Mouse (Mus musculus) ovary, adult 18-20 months (tissue): ENCODE results near the gene Olfr714.
"Not testable (repeated sequence)": the region's sequence is repeated elsewhere in the genome, so short reads cannot be mapped to it uniquely, and the experiment has no call there.

Experiments
- DNase-seq: peaks from one replicate; pipeline ENCODE4 v3.0.0; 2022; ENCODE audit warnings: low spot score, mixed read lengths

The Olfr714 gene

DNA sequence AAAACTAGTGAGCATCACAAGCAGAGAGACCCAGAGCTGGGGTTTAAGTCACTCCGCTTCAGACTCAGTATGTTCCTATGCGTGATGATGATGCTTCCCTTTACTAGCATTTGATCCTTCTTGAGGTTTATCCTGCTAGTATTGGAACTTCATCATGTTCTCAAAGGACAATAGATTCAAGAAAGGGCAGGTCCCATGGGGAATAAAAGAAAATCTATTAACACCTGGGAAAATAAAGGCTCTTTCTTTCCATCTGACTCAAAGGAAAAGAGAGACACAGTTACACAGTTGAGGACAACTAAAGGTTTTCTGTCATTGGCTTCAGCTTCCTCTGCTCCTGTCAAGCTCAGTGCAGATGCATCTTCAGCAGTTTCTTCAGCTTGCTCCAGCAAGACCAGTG lies at the start of gene Olfr714:
Gene Olfr714, plus strand, starts transcription at position 301 of the 400 bp plus-strand sequence.
- DNase-seq = no peak

DNA sequence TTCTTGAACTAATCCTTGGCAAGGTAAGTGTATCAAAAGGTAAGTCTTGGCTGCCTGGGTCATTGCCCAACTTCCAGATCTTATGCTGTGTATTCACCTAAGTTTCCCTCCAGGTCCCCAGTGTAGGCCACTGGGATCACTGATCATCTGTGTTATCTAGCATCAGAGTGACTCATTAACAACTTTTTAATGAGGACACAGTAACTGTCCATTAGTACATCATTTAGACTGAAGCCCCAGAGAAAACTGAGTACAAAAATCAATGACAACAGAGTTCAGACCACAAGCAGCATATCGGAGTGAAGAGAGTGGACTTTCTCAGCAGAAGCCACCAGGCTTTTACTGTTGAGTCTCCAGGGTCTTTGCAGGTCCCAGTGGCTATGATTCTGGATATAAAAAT lies 39.9 kb upstream of the Olfr714 start, which contains the start of gene Olfr713:
Gene Olfr713, plus strand, starts transcription at position 301 of the 400 bp plus-strand sequence.
- DNase-seq = no peak

DNA sequence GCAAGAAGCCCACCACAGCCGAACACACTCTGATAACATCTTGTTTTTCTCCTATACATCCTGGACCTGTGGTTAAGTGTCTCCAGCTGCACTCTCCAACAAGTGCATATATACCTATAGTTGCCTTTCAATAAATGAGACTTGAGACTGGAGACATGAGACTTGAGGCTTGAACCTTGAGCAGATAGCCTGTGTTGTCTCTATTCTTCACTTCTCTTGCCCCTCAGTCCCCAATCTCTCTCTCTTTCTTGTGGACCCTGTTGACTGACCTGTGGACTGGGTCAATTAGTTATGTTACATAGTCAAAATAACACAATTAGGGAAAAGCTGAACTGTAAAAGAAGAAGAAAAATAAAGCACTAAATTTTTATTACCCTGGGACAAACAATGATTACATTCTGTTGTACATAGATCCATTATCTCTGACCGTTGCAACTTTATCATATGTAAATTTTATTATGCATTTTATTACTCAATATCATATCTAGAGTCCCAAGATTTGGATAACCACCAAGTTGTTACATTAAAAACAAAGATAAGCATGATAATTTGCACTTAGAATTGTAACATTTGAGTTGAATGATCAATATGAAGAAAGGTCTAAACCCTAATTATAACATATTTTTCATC lies 30.7 kb upstream of the Olfr714 start:
- no peak for DNase-seq

DNA sequence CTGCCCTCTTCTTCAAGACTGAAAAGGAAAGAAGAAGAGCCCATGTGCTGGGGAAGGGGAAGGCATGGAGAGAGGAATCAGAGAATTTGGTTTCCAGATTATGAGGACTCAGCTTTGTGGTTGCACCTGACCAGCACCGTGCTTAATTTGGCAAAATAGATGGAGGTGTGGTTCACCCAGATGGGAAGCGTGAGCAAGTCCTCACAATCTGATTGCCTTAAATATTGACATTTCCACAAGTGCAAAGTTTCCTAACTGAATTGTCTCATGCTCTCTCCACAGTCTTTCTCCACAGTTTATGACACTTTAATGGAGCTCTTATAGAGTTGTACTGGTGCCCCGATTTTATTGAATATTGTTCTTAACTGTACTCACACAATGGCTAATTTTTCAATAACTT lies 27.6 kb upstream of the Olfr714 start:
- no peak for DNase-seq

DNA sequence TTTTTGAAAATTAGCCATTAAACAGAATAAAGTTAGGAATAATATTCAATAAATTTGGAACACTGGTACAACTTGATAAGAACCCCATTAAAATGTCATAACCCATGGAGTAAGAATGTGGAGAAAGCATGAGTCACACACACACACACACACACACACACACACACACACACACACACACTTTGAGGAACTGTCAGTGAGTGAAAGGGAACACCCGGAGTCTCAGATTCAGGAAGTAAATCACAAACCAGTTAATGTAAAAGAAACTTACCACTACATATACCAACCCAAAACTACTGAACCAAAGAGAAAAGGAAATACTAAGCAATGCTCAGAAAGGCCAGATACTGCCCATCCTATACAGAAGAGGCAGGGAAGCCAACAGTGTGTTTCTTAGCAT lies 26.4 kb upstream of the Olfr714 start:
- no peak for DNase-seq

DNA sequence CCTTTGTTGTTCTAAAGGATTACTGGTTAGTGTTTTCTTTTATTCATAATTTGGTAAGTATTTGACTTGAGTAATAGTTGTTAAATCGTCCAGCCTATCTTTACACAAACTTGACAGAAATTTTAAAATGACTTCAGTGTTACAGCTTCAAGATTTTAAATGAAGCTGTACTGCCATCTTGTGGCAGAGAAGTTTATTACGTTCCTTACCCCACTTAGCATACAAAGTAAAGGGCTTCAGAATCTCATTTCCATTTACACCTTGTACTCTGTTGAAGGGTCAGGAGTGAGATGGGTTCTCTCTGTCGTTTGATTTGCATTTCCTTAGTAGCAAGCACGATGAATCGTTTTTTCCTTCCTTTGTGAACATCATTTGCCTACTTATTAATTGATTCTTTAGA lies 24.9 kb upstream of the Olfr714 start:
- no peak for DNase-seq

DNA sequence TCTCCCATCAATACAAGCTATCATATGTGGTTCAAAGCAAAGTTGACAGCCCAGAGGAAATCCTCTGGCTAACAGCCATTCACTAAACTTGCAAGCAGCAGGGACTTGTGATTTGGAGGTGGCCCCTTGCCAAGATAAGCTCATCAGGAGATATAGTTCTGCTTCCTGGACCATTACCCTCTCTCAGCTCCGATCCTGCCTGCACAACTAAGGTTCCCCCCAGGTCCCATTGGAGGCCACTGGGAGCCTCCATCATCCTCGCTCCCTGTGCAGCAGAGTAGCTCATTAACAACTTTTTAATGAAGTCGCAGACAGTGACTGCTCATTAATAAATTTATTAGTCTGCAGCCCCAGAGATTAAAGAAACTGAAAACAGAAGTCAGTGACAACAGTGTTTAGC lies 23.2 kb upstream of the Olfr714 start:
- no peak for DNase-seq

DNA sequence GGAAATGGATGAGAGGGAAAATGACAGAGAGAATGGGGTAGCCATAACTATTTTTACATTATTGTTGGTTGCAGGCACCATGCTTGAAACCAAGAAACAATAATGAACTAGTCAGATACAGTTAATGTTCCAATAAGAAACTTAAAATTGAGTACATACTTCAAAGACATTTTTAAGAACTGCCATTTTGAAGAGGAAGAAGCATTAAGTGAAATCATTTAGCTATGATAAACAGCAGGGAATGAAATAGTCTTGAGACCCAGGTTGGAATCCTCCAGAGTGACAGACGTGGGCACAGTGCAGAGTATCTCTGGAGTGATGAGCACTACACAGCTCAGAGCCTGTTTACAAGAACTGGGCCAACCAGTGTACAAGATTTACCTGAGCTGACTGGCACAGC lies 22.1 kb downstream of the Olfr714 start, which contains the start of gene Olfr17:
Gene Olfr17, plus strand, starts transcription at position 301 of the 400 bp plus-strand sequence.
- no peak for DNase-seq

DNA sequence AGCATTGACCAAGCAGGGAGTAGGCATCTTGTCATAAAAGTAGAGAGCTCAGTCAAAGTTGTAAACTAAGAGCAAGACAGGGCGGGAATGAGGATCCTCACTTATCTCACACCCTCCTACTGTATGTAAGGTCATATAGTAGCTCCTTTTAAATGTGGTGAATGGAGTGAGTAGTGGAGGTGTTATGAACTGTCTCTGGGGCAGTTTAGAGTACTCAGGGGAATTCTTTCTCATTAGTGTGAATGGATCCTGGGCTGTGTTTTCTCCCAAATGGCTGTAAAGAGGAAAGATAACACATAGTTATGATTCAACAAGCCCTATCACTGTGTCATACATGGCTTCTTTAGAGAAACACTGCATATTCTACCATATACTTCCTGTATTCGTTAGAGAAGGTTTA lies 39.5 kb downstream of the Olfr714 start, which contains the start of gene Olfr715b:
Gene Olfr715b, minus strand, starts transcription at position 101 of the 400 bp plus-strand sequence.
- DNase-seq = not testable (repeated sequence)
